Mouse (Mus musculus): ENCODE measurements around the gene Ifitm6. TPM values are rescaled to one million over a fixed set of nuclear protein-coding genes. Genes with fewer than 3 reads are reported as not detected.
"Not testable (repeated sequence)": the region's sequence is repeated elsewhere in the genome, so short reads cannot be mapped to it uniquely, and the experiment has no call there.

Ifitm6 gene
- polyA plus RNA-seq (2012; rRNA removed): 0.19 and 0.48 TPM in 2 replicates

GRCm38 (mm10) chr7:141017824-141018223 lies at the start of gene Ifitm6:
Ifitm6 (minus strand) TSS chr7:141017924.
- H3K27ac ChIP-seq (ENCODE audit: control insufficient read depth, insufficient read depth, low read depth, low read length); H3K4me1 ChIP-seq (ENCODE audit: control insufficient read depth, insufficient read depth, low read length): not testable (repeated sequence)

GRCm38 (mm10) chr7:141064576-141064975 lies 46.9 kb upstream of the Ifitm6 start:
- no peak for TF ChIP-seq CTCF (IDR thresholded peaks at IDR 0.05; ENCODE audit: control insufficient read depth, insufficient read depth, insufficient replicate concordance, low read depth, low read length)
- no peak for TF ChIP-seq POLR2A (IDR thresholded peaks at IDR 0.05; ENCODE audit: control insufficient read depth, low read depth, low read length)
- Histone ChIP-seq H3K4me1 (ENCODE audit: control insufficient read depth, insufficient read depth, low read length) (peaks cover 8% of the 10 kb centered on the region), H3K36me3 (ENCODE audit: control insufficient read depth, insufficient read depth, low read length) (no peaks in the 10 kb centered on the region)

More at GRCm38 (mm10) chr7:141017824-141018223, at the start of gene Ifitm6:
- H3K36me3 ChIP-seq (ENCODE audit: control insufficient read depth, insufficient read depth, low read length); H3K4me3 ChIP-seq (ENCODE audit: control insufficient read depth, low read depth, low read length); H3K27me3 ChIP-seq (ENCODE audit: control insufficient read depth, insufficient read depth, low read length): not testable (repeated sequence)

GRCm38 (mm10) chr7:141064175-141064574 lies 46.5 kb upstream of the Ifitm6 start:
- Histone ChIP-seq H3K36me3 (ENCODE audit: control insufficient read depth, insufficient read depth, low read length) (no peaks in the 10 kb centered on the region), H3K4me1 (ENCODE audit: control insufficient read depth, insufficient read depth, low read length) (peaks cover 8% of the 10 kb centered on the region), H3K4me3 (ENCODE audit: control insufficient read depth, low read depth, low read length) (no peak overlapping the region), H3K27me3 (ENCODE audit: control insufficient read depth, insufficient read depth, low read length) (no peaks in the 10 kb centered on the region; the same call in 1 of the 2 replicates), H3K27ac (ENCODE audit: control insufficient read depth, insufficient read depth, low read depth, low read length) (no peak overlapping the region)
- TF ChIP-seq CTCF (IDR thresholded peaks at IDR 0.05; ENCODE audit: control insufficient read depth, insufficient read depth, insufficient replicate concordance, low read depth, low read length) (no peak), POLR2A (IDR thresholded peaks at IDR 0.05; ENCODE audit: control insufficient read depth, low read depth, low read length) (no peak)

More at GRCm38 (mm10) chr7:141064576-141064975, 46.9 kb upstream of the Ifitm6 start:
- Histone ChIP-seq H3K4me3 (ENCODE audit: control insufficient read depth, low read depth, low read length) (no peak overlapping the region), H3K27ac (ENCODE audit: control insufficient read depth, insufficient read depth, low read depth, low read length) (no peak overlapping the region), H3K27me3 (ENCODE audit: control insufficient read depth, insufficient read depth, low read length) (no peaks in the 10 kb centered on the region; the same call in 1 of the 2 replicates)

- H3K4me1 ChIP-seq (ENCODE audit: control insufficient read depth, insufficient read depth, low read length): peaks cover 8% of the 10 kb centered on the region
- H3K36me3 ChIP-seq (ENCODE audit: control insufficient read depth, insufficient read depth, low read length): no peaks in the 10 kb centered on the region
- H3K27me3 ChIP-seq (ENCODE audit: control insufficient read depth, insufficient read depth, low read length): no peaks in the 10 kb centered on the region; the same call in 1 of the 2 replicates
- no peak overlapping the region for H3K27ac ChIP-seq (ENCODE audit: control insufficient read depth, insufficient read depth, low read depth, low read length)
- TF ChIP-seq POLR2A (IDR thresholded peaks at IDR 0.05; ENCODE audit: control insufficient read depth, low read depth, low read length) (no peak), CTCF (IDR thresholded peaks at IDR 0.05; ENCODE audit: control insufficient read depth, insufficient read depth, insufficient replicate concordance, low read depth, low read length) (no peak)
- no peak overlapping the region for H3K4me3 ChIP-seq (ENCODE audit: control insufficient read depth, low read depth, low read length)
Observed at GRCm38 (mm10) chr7:141063353-141063752, 45.6 kb upstream of the Ifitm6 start.

DNA sequence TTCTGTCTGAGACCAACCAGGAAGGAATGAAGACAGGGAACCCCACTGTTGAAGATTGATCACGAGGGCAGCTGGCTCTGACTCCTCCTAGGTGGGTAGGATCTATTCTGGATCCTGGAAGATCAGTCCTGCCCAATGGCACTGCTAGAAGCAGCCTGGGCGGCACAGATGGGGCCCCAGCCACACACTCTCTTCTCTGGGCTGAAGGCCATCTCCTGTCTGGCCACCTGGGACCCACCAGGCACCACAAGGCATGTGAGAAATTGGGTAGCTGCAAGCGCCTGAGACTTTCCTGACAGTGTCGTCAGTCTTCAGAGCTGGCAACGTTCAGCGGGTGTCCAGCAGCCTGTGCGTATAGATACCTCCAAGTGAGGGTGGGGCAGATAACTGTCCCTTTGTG lies 44.8 kb upstream of the Ifitm6 start:
- H3K36me3 ChIP-seq (ENCODE audit: control insufficient read depth, insufficient read depth, low read length): no peaks in the 10 kb centered on the region
- H3K27ac ChIP-seq (ENCODE audit: control insufficient read depth, insufficient read depth, low read depth, low read length): no peak overlapping the region
- no peaks in the 10 kb centered on the region; the same call in 1 of the 2 replicates for H3K27me3 ChIP-seq (ENCODE audit: control insufficient read depth, insufficient read depth, low read length)
- H3K4me3 ChIP-seq (ENCODE audit: control insufficient read depth, low read depth, low read length): no peak overlapping the region
- H3K4me1 ChIP-seq (ENCODE audit: control insufficient read depth, insufficient read depth, low read length): peaks cover 8% of the 10 kb centered on the region
- TF ChIP-seq CTCF (IDR thresholded peaks at IDR 0.05; ENCODE audit: control insufficient read depth, insufficient read depth, insufficient replicate concordance, low read depth, low read length): no peak
- no peak for TF ChIP-seq POLR2A (IDR thresholded peaks at IDR 0.05; ENCODE audit: control insufficient read depth, low read depth, low read length)

DNA sequence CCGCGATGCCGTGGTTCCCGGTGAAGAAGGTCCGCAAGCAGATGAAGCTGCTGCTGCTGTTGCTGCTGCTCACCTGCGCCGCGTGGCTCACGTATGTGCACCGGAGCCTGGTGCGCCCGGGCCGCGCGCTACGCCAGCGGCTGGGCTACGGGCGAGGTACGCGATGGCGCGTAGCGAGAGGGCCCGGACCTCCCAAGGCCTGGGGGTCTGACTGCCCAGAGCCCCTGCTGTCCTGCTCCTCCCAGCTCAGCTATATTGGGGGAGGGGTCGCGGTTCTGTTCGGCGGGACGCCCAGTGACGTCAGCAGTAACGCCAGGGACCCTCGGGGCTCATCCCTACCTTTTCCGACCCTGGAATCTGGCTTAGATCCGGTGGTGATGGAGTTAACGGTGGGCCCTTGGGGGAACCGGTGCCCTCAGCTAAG lies 43.6 kb upstream of the Ifitm6 start:
- no peaks in the 10 kb centered on the region for H3K36me3 ChIP-seq (ENCODE audit: control insufficient read depth, insufficient read depth, low read length)
- no peak overlapping the region for H3K27ac ChIP-seq (ENCODE audit: control insufficient read depth, insufficient read depth, low read depth, low read length)
- peaks cover 8% of the 10 kb centered on the region for H3K4me1 ChIP-seq (ENCODE audit: control insufficient read depth, insufficient read depth, low read length)
- H3K4me3 ChIP-seq (ENCODE audit: control insufficient read depth, low read depth, low read length): peak overlapping the region; percentile 87
- H3K27me3 ChIP-seq (ENCODE audit: control insufficient read depth, insufficient read depth, low read length): no peaks in the 10 kb centered on the region; the same call in 1 of the 2 replicates
- TF ChIP-seq POLR2A (IDR thresholded peaks at IDR 0.05; ENCODE audit: control insufficient read depth, low read depth, low read length): peak; percentile 44; the same call in 1 of the 2 replicates
- TF ChIP-seq CTCF (IDR thresholded peaks at IDR 0.05; ENCODE audit: control insufficient read depth, insufficient read depth, insufficient replicate concordance, low read depth, low read length): no peak

- peaks cover 8% of the 10 kb centered on the region for H3K4me1 ChIP-seq (ENCODE audit: control insufficient read depth, insufficient read depth, low read length)
- TF ChIP-seq CTCF (IDR thresholded peaks at IDR 0.05; ENCODE audit: control insufficient read depth, insufficient read depth, insufficient replicate concordance, low read depth, low read length): no peak
- no peak for TF ChIP-seq POLR2A (IDR thresholded peaks at IDR 0.05; ENCODE audit: control insufficient read depth, low read depth, low read length)
- no peaks in the 10 kb centered on the region for H3K36me3 ChIP-seq (ENCODE audit: control insufficient read depth, insufficient read depth, low read length)
- H3K4me3 ChIP-seq (ENCODE audit: control insufficient read depth, low read depth, low read length): peak within 1 kb of the TSS; percentile 87
- no peaks in the 10 kb centered on the region; the same call in 1 of the 2 replicates for H3K27me3 ChIP-seq (ENCODE audit: control insufficient read depth, insufficient read depth, low read length)
- H3K27ac ChIP-seq (ENCODE audit: control insufficient read depth, insufficient read depth, low read depth, low read length): no peak within 1 kb of the TSS
Observed at GRCm38 (mm10) chr7:141060426-141061242, 42.9 kb upstream of the Ifitm6 start, which contains the start of gene B4galnt4. B4galnt4 (plus strand) TSS chr7:141061104.

All from testis, adult 2 months (tissue).